Mouse (Mus musculus) brain, embryonic 14.5 days (tissue): Measurements from ENCODE around the gene Fancf.

Experiments
- CTCF ChIP-seq: fragments of 200-500 bp; IDR thresholded peaks from 2 replicates; pipeline ENCODE4 v1.5.1; 2012; ENCODE audit warnings: inconsistent platforms, mild to moderate bottlenecking, moderate library complexity, borderline replicate concordance; ENCODE audit not compliant: insufficient read depth, insufficient read length; ENCODE audit errors: extremely low read depth
- POLR2A ChIP-seq: fragments of 200-500 bp; IDR thresholded peaks from 2 replicates; pipeline ENCODE4 v1.6.1; 2012; ENCODE audit warnings: mild to moderate bottlenecking, inconsistent platforms, borderline replicate concordance; ENCODE audit not compliant: poor library complexity, insufficient read depth, insufficient read length, severe bottlenecking; ENCODE audit errors: extremely low read depth

GRCm38 (mm10) chr7:51876316-51876715 lies 14.2 kb upstream of the Fancf start:
- TF ChIP-seq CTCF (no peak), POLR2A (no peak)
